Mouse (Mus musculus): Measurements from ENCODE around the gene Fam168b. TPM values are rescaled to one million over a fixed set of nuclear protein-coding genes. Genes with fewer than 3 reads are reported as not detected.

Gene Fam168b
- polyA plus RNA-seq, 1 experiment from 2014 or later, result 147 TPM

GRCm38 (mm10) chr1:34812407-34813247 lies 30.2 kb downstream of the Fam168b start:
- Histone ChIP-seq H3K27ac (ENCODE audit: low read depth, low read length) (no peak overlapping the region), H3K9ac (ENCODE audit: low read length) (no peak overlapping the region), H3K9me3 (ENCODE audit: control insufficient read depth, low read length) (no peaks in the 10 kb centered on the region), H3K36me3 (ENCODE audit: control insufficient read depth, insufficient read depth, low read length) (peaks cover 12% of the 10 kb centered on the region; the same call in 1 of the 2 replicates), H3K4me3 (ENCODE audit: low read depth, low read length) (no peak overlapping the region), H3K4me1 (replicated peaks; ENCODE audit: control insufficient read depth, insufficient read depth, low read length) (no peaks in the 10 kb centered on the region), H3K4me2 (ENCODE audit: low read depth, low read length, severe bottlenecking) (no peak overlapping the region), H3K27me3 (ENCODE audit: control insufficient read depth, insufficient read depth, low read length) (no peaks in the 10 kb centered on the region)
- ATAC-seq (replicated peaks; ENCODE audit: low FRiP score), result no peak
- 97% methylated on average over 13 of the region's 13 CpGs for WGBS
- DNase-seq (ENCODE audit: low spot score), result no peak

- no peaks in the 10 kb centered on the region for H3K27me3 ChIP-seq (ENCODE audit: control insufficient read depth, insufficient read depth, low read length)
- H3K9me3 ChIP-seq (ENCODE audit: control insufficient read depth, low read length), result no peaks in the 10 kb centered on the region
- H3K4me1 ChIP-seq (replicated peaks; ENCODE audit: control insufficient read depth, insufficient read depth, low read length), result no peaks in the 10 kb centered on the region
- DNase-seq (ENCODE audit: low spot score) (no peak), ATAC-seq (replicated peaks; ENCODE audit: low FRiP score) (no peak)
- H3K9ac ChIP-seq (ENCODE audit: low read length), result no peak overlapping the region
- H3K27ac ChIP-seq (ENCODE audit: low read depth, low read length), result no peak overlapping the region
- peaks cover 10% of the 10 kb centered on the region; the same call in 1 of the 2 replicates for H3K36me3 ChIP-seq (ENCODE audit: control insufficient read depth, insufficient read depth, low read length)
- no peak overlapping the region for H3K4me2 ChIP-seq (ENCODE audit: low read depth, low read length, severe bottlenecking)
- WGBS, result 93% methylated on average over 6 of the region's 6 CpGs
- H3K4me3 ChIP-seq (ENCODE audit: low read depth, low read length), result no peak overlapping the region
These were observed 31.3 kb downstream of the Fam168b start for GRCm38 (mm10) chr1:34811581-34811980.

GRCm38 (mm10) chr1:34811035-34811434 lies 31.8 kb downstream of the Fam168b start:
- H3K36me3 ChIP-seq (ENCODE audit: control insufficient read depth, insufficient read depth, low read length), result peaks cover 9% of the 10 kb centered on the region; the same call in 1 of the 2 replicates
- no peak overlapping the region for H3K4me2 ChIP-seq (ENCODE audit: low read depth, low read length, severe bottlenecking)
- no peak overlapping the region for H3K4me3 ChIP-seq (ENCODE audit: low read depth, low read length)
- H3K4me1 ChIP-seq (replicated peaks; ENCODE audit: control insufficient read depth, insufficient read depth, low read length), result no peaks in the 10 kb centered on the region
- 91% methylated on average over 6 of the region's 6 CpGs for WGBS
- no peak for ATAC-seq (replicated peaks; ENCODE audit: low FRiP score)
- no peaks in the 10 kb centered on the region for H3K9me3 ChIP-seq (ENCODE audit: control insufficient read depth, low read length)
- no peak for DNase-seq (ENCODE audit: low spot score)
- no peak overlapping the region for H3K9ac ChIP-seq (ENCODE audit: low read length)
- no peak overlapping the region for H3K27ac ChIP-seq (ENCODE audit: low read depth, low read length)
- no peaks in the 10 kb centered on the region for H3K27me3 ChIP-seq (ENCODE audit: control insufficient read depth, insufficient read depth, low read length)

- peaks cover 9% of the 10 kb centered on the region; the same call in 1 of the 2 replicates for H3K36me3 ChIP-seq (ENCODE audit: control insufficient read depth, insufficient read depth, low read length)
These were observed 32.6 kb downstream of the Fam168b start for GRCm38 (mm10) chr1:34810293-34810692.

GRCm38 (mm10) chr1:34808445-34808844 lies 34.4 kb downstream of the Fam168b start:
- Histone ChIP-seq H3K4me2 (ENCODE audit: low read depth, low read length, severe bottlenecking) (no peak overlapping the region), H3K4me1 (replicated peaks; ENCODE audit: control insufficient read depth, insufficient read depth, low read length) (no peaks in the 10 kb centered on the region), H3K27me3 (ENCODE audit: control insufficient read depth, insufficient read depth, low read length) (no peaks in the 10 kb centered on the region), H3K9ac (ENCODE audit: low read length) (no peak overlapping the region), H3K36me3 (ENCODE audit: control insufficient read depth, insufficient read depth, low read length) (peaks cover 9% of the 10 kb centered on the region; the same call in 1 of the 2 replicates), H3K9me3 (ENCODE audit: control insufficient read depth, low read length) (no peaks in the 10 kb centered on the region), H3K27ac (ENCODE audit: low read depth, low read length) (no peak overlapping the region), H3K4me3 (ENCODE audit: low read depth, low read length) (no peak overlapping the region)
- no peak for DNase-seq (ENCODE audit: low spot score)
- no peak for ATAC-seq (replicated peaks; ENCODE audit: low FRiP score)
- 94% methylated on average over 8 of the region's 8 CpGs for WGBS

More at GRCm38 (mm10) chr1:34810293-34810692, 32.6 kb downstream of the Fam168b start:
- H3K4me3 ChIP-seq (ENCODE audit: low read depth, low read length), result no peak overlapping the region
- ATAC-seq (replicated peaks; ENCODE audit: low FRiP score) (no peak), DNase-seq (ENCODE audit: low spot score) (no peak)
- H3K27me3 ChIP-seq (ENCODE audit: control insufficient read depth, insufficient read depth, low read length), result no peaks in the 10 kb centered on the region
- H3K9ac ChIP-seq (ENCODE audit: low read length), result no peak overlapping the region
- H3K4me1 ChIP-seq (replicated peaks; ENCODE audit: control insufficient read depth, insufficient read depth, low read length), result no peaks in the 10 kb centered on the region
- H3K9me3 ChIP-seq (ENCODE audit: control insufficient read depth, low read length), result no peaks in the 10 kb centered on the region
- 95% methylated on average over 11 of the region's 11 CpGs for WGBS
- H3K27ac ChIP-seq (ENCODE audit: low read depth, low read length), result no peak overlapping the region
- no peak overlapping the region for H3K4me2 ChIP-seq (ENCODE audit: low read depth, low read length, severe bottlenecking)

GRCm38 (mm10) chr1:34805931-34806520 lies 36.8 kb downstream of the Fam168b start:
- H3K4me3 ChIP-seq (ENCODE audit: low read depth, low read length), result no peak overlapping the region
- H3K27me3 ChIP-seq (ENCODE audit: control insufficient read depth, insufficient read depth, low read length), result no peaks in the 10 kb centered on the region
- no peaks in the 10 kb centered on the region for H3K9me3 ChIP-seq (ENCODE audit: control insufficient read depth, low read length)
- ATAC-seq (replicated peaks; ENCODE audit: low FRiP score) (no peak), DNase-seq (ENCODE audit: low spot score) (peak; percentile 56)
- no peak overlapping the region for H3K9ac ChIP-seq (ENCODE audit: low read length)
- no peaks in the 10 kb centered on the region; the same call in 1 of the 2 replicates for H3K4me1 ChIP-seq (replicated peaks; ENCODE audit: control insufficient read depth, insufficient read depth, low read length)
- H3K36me3 ChIP-seq (ENCODE audit: control insufficient read depth, insufficient read depth, low read length), result peaks cover under 1% of the 10 kb centered on the region; the same call in 1 of the 2 replicates
- no peak overlapping the region for H3K4me2 ChIP-seq (ENCODE audit: low read depth, low read length, severe bottlenecking)
- H3K27ac ChIP-seq (ENCODE audit: low read depth, low read length), result no peak overlapping the region
- WGBS, result 16% methylated on average over 35 of the region's 35 CpGs

GRCm38 (mm10) chr1:34804863-34805262 lies 38.0 kb downstream of the Fam168b start:
- ATAC-seq (replicated peaks; ENCODE audit: low FRiP score) (no peak), DNase-seq (ENCODE audit: low spot score) (no peak)
- Histone ChIP-seq H3K4me2 (ENCODE audit: low read depth, low read length, severe bottlenecking) (no peak overlapping the region), H3K4me1 (replicated peaks; ENCODE audit: control insufficient read depth, insufficient read depth, low read length) (no peaks in the 10 kb centered on the region; the same call in 1 of the 2 replicates), H3K36me3 (ENCODE audit: control insufficient read depth, insufficient read depth, low read length) (no peaks in the 10 kb centered on the region; the same call in 1 of the 2 replicates), H3K27me3 (ENCODE audit: control insufficient read depth, insufficient read depth, low read length) (no peaks in the 10 kb centered on the region), H3K9ac (ENCODE audit: low read length) (no peak overlapping the region), H3K9me3 (ENCODE audit: control insufficient read depth, low read length) (no peaks in the 10 kb centered on the region), H3K27ac (ENCODE audit: low read depth, low read length) (no peak overlapping the region), H3K4me3 (ENCODE audit: low read depth, low read length) (no peak overlapping the region)
- WGBS, result 94% methylated on average over 7 of the region's 7 CpGs

GRCm38 (mm10) chr1:34802290-34802642 lies 40.6 kb downstream of the Fam168b start:
- no peak overlapping the region for H3K27ac ChIP-seq (ENCODE audit: low read depth, low read length)
- H3K9me3 ChIP-seq (ENCODE audit: control insufficient read depth, low read length), result no peaks in the 10 kb centered on the region
- H3K27me3 ChIP-seq (ENCODE audit: control insufficient read depth, insufficient read depth, low read length), result no peaks in the 10 kb centered on the region
- DNase-seq (ENCODE audit: low spot score), result no peak
- 0 out of 2 replicates have a peak, but pooled peaks have one; percentile 11 for ATAC-seq (replicated peaks; ENCODE audit: low FRiP score)
- no peaks in the 10 kb centered on the region for H3K36me3 ChIP-seq (ENCODE audit: control insufficient read depth, insufficient read depth, low read length)
- H3K4me3 ChIP-seq (ENCODE audit: low read depth, low read length), result peak overlapping the region; percentile 53
- H3K4me2 ChIP-seq (ENCODE audit: low read depth, low read length, severe bottlenecking), result peak overlapping the region; percentile 72
- no peaks in the 10 kb centered on the region; the same call in 1 of the 2 replicates for H3K4me1 ChIP-seq (replicated peaks; ENCODE audit: control insufficient read depth, insufficient read depth, low read length)
- peak overlapping the region; percentile 60 for H3K9ac ChIP-seq (ENCODE audit: low read length)
- WGBS, result 35% methylated on average over 7 of the region's 7 CpGs
